Mouse (Mus musculus): Measurements from ENCODE around the gene 1600014C10Rik.
A peak's percentile ranks its signal among the peaks of the same experiment; 100 is the strongest.

The 1600014C10Rik gene

DNA sequence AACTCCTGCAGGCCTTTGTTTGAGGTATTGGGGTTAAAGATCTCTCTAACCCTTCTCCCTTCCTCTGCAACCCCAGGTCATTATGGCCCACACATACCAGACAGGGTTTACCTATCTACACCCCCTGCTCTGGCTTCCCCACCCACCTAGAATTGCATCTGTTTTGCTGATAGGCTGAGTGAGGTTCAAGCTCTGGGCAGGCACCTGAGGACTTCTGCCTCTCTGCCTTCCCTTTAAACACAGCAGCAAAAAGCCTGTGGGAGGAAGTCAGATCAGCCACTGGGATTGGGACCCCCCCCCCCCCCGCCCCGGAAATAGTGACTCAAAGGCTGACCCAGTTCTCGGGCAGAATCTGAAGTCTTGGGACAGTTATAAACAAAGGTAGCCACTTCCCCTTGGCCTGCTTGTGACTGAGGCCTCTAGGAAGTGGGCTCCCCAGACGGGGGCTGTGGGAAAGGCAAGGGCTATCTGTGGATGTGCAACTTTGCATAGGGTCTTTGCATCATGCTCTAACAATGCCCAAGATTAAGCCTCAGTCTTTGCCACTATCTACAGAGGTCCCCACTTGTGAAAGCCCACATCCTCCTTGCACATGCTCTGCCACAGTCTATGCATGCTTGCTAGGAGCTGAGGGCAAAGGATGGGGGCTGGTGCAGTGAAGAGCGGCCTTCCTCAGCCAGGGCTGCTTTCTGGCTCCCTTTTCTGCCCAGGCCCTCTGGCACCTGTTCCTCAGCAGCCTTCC lies 31.6 kb downstream of the 1600014C10Rik start:
- DNase-seq (ENCODE audit: low spot score in 2 of 2), result no peak

DNA sequence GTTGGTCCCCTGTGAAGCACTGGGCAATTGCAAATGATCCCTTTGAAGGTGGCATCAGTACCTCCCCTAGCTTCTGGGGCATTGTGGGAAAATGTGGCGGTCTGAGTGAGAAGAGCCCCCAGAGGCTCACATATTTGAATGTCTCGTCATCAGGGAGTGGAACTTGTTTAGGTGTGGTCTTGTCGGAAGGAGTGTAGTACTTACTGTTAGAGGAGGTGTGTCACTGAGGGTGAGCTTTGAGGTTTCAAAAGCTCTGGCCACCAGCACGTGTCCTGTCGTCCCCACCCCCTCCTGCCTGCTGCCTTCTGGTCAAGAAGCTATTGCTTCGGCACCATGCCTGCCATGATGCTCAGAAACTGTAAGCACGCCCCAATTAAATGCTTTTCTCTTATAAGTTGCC lies 32.3 kb downstream of the 1600014C10Rik start:
- DNase-seq (ENCODE audit: low spot score in 2 of 2), result no peak

DNA sequence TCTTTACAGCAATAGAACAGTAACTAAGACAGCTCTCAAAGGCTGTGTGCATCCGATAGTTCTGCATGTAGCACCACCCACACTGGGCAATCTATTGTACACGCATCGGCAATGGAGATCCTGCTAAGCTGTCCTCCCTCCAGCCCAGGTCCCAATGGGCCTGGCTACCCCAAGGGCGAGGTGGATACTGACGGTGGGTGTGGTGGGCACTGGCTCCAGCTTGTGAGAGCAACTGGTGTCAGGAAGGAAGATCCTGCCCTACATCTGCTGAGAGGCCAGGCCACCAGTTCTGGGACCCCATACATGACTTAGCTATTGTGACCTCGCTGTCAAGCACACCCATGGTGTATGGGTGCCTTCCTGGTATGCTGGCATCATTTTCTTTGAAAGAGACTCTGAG lies 32.7 kb downstream of the 1600014C10Rik start:
- no peak for DNase-seq (ENCODE audit: low spot score in 2 of 2)

DNA sequence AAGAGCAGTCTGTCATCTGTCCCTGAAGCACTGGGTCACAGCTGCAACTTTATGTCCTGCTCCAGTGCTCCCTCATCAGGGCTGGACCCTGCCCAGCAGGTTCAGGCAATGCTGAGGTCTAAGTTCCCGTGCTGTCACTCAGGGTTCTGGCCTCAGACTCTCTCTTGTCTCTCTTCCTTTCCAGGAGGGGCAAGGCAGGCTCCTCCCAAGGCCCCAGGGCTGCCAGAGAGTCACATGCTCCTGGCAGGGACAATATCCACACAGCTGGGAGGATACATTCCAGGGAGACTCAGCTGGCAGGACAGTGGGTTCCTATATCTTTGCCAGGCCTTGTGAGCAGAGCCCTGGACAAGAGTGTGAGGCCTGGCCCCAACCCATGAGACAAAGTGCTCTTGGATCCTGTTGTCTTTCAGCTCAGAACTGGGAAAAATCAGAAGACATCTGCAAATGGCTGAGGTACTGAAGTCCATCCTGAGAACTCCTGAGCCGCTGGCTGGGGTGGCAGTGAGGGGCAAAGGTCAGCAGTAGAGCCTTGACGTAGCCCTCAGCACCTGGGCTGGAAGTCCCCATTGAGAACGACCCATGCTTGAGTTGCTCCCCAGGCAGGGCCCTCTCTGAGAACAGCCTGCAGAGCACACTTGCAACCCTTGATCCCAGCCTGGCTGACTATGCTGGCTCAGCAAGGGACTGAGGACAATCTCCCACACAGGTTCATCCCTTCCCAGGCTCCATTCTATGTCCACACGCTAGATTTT lies 34.6 kb downstream of the 1600014C10Rik start:
- DNase-seq (ENCODE audit: low spot score in 2 of 2), result peak in 1 of 2 experiments; percentile 74

DNA sequence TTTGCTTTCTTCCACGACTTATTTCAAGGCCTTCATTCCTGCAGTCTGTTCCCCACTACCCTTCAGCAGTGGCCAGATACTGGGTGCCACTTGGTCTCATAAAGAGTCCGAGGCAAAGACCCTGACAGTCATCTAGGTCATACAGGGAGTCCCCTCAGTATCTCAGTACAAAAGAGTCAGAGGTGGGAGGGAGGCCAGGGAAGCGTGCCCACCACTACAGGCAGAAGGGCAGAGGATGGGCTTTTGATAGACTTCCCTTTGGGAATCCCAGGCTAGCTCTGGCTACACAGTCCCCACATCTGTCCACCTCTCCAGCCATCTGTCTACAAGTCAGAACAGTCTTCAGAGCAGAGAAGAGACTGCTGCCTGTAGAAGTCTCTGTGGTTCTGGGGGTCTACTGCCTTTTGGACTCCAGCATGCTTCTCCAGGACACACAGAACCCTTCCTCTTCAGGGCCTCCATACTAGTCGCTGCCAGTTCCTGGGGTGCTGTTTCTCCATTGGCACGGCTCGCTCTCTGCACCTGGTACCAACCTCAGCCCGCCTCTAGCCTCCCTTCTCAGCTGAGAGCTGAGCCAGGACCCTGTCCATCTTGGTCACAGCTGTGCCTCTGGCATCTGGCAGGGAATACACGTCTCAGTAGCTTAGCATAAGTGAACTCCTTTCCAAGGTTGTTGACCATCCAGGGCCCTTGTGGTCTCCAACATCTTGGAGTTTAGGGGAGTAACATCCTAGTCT lies 35.8 kb downstream of the 1600014C10Rik start:
- no peak for DNase-seq (ENCODE audit: low spot score in 2 of 2)

DNA sequence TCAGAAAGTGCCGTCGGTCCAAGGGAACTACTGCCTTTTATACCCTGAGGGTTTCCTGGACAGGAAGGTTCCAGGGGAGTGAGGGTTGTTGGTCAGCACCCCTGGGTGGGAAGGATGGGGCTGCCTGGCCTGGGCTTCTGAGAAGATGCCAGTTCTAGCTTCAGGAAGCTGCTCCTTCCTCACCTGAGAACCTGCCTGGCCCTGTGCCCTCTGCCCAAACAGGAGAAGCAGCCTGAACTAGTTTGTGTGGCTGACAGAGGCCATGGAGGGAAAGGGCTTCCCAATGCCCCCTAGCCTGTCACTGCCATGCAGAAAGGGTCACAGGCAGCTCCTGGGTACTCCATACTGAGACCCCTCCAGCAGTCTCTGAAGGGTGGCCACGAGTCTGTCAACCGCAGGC lies 36.5 kb downstream of the 1600014C10Rik start:
- DNase-seq (ENCODE audit: low spot score in 2 of 2), result no peak

DNA sequence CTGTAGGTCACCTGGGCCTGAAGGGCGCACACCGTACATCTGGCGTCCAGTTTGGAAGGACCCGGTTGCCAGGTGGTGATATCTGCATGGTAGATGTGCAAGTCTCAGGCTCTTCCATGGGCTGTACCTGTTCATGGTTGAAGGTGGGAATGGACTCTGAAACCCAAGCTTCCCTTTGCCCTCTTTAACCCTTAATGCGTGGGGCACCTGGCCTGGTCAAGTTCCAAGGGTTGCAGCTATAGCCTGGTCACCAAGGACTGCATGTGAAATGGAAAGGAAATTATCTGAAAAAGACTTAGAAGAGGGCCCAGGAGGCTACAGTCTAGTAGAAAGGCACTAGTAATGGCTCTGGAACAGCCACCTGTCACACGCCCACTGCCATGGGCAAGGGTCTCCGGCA lies 37.8 kb downstream of the 1600014C10Rik start:
- DNase-seq (ENCODE audit: low spot score in 2 of 2), result no peak

DNA sequence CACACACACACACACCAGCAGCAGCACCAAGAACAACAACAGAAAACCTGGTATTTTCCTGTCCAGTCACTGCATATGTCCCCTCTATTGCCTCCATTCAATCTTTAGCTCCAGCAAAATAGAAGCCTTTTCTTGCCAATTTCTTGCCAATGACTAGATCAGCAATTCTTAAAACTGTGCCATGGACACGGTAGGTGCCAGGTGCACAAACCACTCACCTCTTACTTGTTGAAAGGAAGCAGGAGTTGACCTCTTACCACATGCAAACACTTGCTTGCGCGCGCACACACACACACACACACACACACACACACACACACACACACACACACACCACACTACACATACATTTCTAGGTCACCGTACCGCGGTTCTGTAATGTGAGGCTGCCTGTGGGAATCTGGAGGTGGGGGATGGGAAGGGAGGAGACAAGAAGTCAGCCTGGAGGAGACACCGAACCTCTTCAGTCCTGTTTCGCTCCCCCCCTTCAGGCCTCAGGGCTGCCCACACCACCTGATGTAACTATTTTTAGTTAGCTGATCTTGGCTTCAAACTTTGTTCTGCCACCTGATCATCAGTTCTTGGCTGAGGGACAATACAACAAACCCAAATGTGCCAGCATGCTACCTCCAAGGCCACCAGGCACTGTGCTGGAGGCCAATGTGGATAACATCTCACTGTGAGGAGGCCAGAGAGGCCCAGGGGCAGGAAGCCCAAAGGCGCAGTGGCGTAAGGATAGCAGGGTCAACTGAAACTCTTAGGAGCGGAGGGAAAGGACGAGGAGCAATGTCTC lies 41.8 kb downstream of the 1600014C10Rik start:
- no peak for DNase-seq (ENCODE audit: low spot score in 2 of 2)

DNA sequence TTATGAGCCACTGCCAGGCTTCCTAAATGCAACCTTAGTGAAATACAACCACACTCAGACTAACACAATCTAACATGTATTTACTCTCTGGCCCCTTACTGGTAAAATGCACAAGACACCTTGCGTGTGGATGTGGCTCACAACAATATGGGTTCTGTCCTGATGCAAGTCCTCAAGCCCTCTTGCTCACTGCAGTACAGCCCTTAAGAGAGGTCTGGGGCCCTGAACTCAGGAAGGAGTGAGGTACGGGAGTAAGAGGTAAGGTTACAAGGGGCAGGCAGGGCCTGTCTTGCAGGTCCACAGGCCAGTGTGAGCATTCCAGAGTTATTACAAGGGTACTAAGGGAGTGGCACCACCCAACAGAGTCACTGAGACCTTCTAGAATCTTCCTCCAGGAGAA lies 43.2 kb downstream of the 1600014C10Rik start:
- DNase-seq (ENCODE audit: low spot score in 2 of 2), result peak in 1 of 2 experiments; percentile 48

DNA sequence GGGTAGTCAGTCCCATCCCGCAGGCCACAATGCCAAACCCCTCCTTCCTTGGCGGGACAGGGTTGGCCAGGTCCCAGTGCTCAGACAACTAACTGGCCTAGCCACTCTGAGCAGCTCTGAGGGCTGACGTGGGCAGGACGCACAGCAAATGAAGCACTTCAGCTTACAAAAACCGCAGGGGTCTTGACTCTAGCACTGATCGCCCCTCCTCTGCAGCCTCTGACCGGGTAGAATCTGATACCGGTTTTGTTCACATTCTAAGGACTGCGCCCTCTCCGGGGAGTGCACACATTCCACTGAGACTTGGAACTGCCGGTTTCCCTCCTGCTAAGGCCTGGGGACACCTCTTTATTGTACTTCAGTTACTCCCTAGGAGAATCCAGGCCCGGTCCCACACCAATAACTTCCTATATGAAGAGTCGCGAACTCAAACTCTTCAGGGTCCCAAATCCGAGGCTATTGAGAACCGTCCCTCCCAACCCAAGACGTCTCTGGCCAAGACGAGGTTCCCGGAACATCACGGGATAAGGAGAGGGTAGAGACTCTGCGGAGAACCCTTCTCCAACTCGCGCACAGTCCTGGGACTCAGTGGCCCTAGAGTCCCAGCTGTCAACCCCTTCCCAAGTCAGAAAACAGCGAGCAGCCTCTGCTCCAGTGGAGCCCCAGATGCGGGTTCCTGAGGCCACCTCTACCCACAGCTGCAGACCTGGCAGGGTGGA lies 44.3 kb downstream of the 1600014C10Rik start:
- peak; percentile 63 to 86 for DNase-seq (ENCODE audit: low spot score in 2 of 2)

DNA sequence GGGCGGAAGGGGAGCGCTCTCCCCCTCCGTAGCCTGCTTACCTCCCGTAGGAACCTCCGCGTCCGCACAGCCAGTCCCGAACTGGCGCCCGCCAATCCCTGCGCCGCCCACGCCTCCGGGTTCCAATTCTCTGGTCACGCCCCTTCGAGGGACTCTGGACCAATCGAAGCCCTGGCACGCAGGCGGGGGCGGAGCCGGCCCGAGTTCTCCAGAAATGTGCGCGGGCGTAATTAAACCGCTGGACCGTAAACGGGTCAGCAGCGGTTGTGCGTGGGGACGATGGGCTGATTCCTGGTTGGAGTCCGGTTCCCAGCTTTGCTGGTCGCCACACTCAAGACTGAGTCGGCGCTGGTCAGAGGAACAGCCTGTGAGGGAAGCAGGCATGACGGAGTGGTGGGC lies 44.9 kb downstream of the 1600014C10Rik start, which contains the start of gene Plekhf1:
Gene Plekhf1, minus strand, starts transcription at position 117 of the 399 bp plus-strand sequence.
- peak; percentile 93 to 94 for DNase-seq (ENCODE audit: low spot score in 2 of 2)

DNA sequence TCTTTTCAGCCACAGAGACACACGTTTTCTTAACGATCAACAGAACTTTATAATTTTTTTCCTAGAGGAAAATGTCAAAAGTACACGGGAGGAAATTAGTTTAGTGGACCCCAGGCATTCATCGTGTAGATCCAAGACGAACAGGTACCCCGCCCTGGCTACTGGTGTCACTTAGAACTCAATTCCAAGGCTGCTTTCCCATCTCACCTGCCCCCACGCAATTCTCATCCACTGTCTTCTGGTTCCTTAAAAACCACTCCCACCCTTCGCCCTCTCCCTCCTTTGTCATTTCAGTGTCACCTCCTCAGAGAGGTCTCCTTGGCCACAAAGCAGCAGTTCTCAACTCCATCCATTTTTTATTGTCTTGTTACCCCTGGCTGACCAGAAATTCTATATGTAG lies 45.3 kb downstream of the 1600014C10Rik start:
- no peak for DNase-seq (ENCODE audit: low spot score in 2 of 2)

DNA sequence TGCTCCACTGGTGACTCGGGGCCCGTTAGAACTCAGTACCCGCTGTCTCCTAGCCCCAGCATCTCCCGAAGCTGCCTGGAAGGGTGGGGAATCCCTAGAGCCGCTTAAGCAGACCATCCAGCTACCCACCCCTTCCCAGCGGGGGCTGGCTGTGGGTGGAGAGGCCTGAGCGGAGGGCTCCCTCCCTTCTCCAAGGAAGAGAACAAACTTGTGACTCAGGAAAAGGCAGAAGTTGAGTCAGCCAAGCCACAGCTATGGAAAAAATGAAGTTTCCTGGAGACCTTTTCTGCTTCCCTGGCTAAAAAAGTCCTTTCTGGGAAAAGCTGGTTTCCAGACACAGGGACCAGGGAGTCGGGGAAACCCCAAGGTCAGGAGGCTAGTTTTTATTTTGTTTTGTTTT lies 47.3 kb downstream of the 1600014C10Rik start:
- peak in 1 of 2 experiments; percentile 64 for DNase-seq (ENCODE audit: low spot score in 2 of 2)

DNA sequence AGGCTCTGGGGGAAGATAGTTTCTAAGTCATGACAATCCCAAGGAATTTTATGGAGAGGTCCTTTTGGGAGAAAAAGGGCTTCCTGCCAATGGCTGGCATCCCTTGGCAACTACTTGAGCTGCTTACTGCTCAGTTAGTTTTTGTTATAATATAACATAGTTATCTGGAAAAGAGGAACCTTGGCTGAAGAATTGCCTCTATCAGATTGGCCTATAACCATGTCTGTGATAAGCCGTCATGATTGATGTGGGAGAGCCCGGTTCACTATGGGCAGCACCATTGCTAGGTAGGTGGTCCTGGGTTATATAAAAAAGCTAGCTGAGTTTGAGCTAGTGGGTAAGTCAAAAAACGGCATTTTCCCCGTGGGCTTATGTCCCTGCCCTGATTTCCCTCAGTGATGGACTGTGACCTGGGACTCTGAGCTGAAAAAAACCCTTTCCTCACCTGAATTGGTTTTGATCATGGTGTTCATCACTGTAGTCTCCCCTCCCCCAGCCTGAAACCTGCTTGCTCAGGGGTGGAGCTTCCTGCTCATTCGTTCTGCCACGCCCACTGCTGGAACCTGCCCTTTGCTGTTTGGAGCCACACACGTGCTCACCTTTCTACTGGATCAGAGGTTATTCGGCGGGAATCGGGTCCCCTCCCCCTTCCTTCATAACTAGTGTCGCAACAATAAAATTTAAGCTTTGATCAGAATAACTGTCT lies 53.5 kb downstream of the 1600014C10Rik start:
- no peak for DNase-seq (ENCODE audit: low spot score in 2 of 2)

DNA sequence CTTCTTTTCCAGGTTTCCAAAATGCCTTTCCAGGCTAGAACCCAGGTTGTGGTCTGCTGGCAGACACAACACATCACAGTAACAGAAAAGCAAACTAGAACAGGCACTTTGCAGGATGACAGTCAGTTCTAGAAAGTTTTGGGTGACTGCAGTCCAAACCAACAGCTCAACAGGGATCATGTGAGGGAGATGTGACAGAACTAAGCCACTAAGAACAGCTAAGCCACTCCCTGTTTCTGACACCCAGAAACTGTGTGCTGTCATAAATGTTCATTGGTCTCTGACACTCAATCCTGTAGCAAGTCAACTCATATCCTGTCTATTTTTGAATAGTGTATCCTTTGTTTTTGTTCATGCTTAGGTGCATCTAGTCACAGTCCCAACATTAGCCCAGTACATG lies 54.1 kb downstream of the 1600014C10Rik start:
- DNase-seq (ENCODE audit: low spot score in 2 of 2), result no peak

DNA sequence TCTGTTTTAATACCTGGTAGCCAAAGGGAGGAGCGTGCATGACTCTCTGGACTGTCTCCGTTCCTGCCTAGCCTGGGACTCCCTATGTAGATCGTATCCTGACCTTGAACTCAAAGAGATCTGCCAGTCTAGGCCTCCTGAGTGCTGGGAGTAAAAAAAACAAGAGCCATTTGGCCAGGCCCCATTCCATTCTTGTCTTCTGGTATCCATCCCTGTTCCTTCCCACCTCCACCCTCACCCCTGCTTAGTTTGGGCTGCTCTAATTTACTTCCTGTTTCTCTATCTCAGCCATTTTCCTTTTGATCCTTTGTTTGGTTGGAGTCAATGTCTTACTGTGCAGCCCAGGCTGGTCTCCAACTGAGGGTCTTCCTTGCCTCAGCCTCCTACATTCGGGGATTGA lies 59.4 kb downstream of the 1600014C10Rik start:
- DNase-seq (ENCODE audit: low spot score in 2 of 2), result no peak
